Mouse (Mus musculus) kidney, postnatal 10 days (tissue): ENCODE results near the gene Rasgef1b.
A peak's percentile ranks its signal among the peaks of the same experiment; 100 is the strongest.

Source experiments
- DNase-seq: peaks from one replicate; pipeline ENCODE4 v3.0.0; 2021; ENCODE audit warnings: mixed read lengths

Rasgef1b gene

GRCm38 (mm10) chr5:99487009-99487858, 241.6 kb downstream of the Rasgef1b start:
- peak; percentile 31 for DNase-seq

- DNase-seq, result no peak
Observed at GRCm38 (mm10) chr5:99483162-99483561, 245.7 kb downstream of the Rasgef1b start.

GRCm38 (mm10) chr5:99482524-99482923, 246.3 kb downstream of the Rasgef1b start:
- no peak for DNase-seq

GRCm38 (mm10) chr5:99482016-99482415, 246.8 kb downstream of the Rasgef1b start:
- DNase-seq, result no peak

- DNase-seq, result no peak
Observed at GRCm38 (mm10) chr5:99480078-99481031, 248.5 kb downstream of the Rasgef1b start.

- DNase-seq, result peak; percentile 42
Observed at GRCm38 (mm10) chr5:99479263-99480077, 249.4 kb downstream of the Rasgef1b start.

- DNase-seq, result no peak
Observed at GRCm38 (mm10) chr5:99478716-99479115, 250.1 kb downstream of the Rasgef1b start.

- DNase-seq, result no peak
Observed at GRCm38 (mm10) chr5:99477420-99477815, 251.4 kb downstream of the Rasgef1b start.

- DNase-seq, result no peak
Observed at GRCm38 (mm10) chr5:99476640-99477419, 252.0 kb downstream of the Rasgef1b start.

GRCm38 (mm10) chr5:99472607-99473335, 256.1 kb downstream of the Rasgef1b start:
- DNase-seq, result no peak

GRCm38 (mm10) chr5:99471790-99472189, 257.1 kb downstream of the Rasgef1b start:
- DNase-seq, result no peak

- DNase-seq, result no peak
Observed at GRCm38 (mm10) chr5:99470613-99471012, 258.3 kb downstream of the Rasgef1b start.

- DNase-seq, result no peak
Observed at GRCm38 (mm10) chr5:99459007-99459406, 269.9 kb downstream of the Rasgef1b start.

- DNase-seq, result no peak
Observed at GRCm38 (mm10) chr5:99457291-99457690, 271.6 kb downstream of the Rasgef1b start.

- DNase-seq, result no peak
Observed at GRCm38 (mm10) chr5:99451939-99452338, 276.9 kb downstream of the Rasgef1b start.

GRCm38 (mm10) chr5:99451416-99451815, 277.4 kb downstream of the Rasgef1b start:
- no peak for DNase-seq

GRCm38 (mm10) chr5:99450994-99451393, 277.9 kb downstream of the Rasgef1b start:
- no peak for DNase-seq

- DNase-seq, result no peak
Observed at GRCm38 (mm10) chr5:99450463-99450862, 278.4 kb downstream of the Rasgef1b start.

- DNase-seq, result no peak
Observed at GRCm38 (mm10) chr5:99447481-99447880, 281.4 kb downstream of the Rasgef1b start.

- DNase-seq, result no peak
Observed at GRCm38 (mm10) chr5:99445242-99445641, 283.6 kb downstream of the Rasgef1b start.

GRCm38 (mm10) chr5:99444777-99445176, 284.1 kb downstream of the Rasgef1b start:
- no peak for DNase-seq
